Mouse (Mus musculus) erythroblast, embryonic 14.5 days (primary cell): ENCODE measurements around the gene Mrpl20.

Experiments
- GATA1 ChIP-seq: IDR thresholded peaks from 2 replicates; pipeline ENCODE4 v1.6.1; 2012; ENCODE audit warnings: low read length, inconsistent platforms, mixed read lengths
- TAL1 ChIP-seq: IDR thresholded peaks from 3 replicates; pipeline ENCODE4 v1.6.1; 2012; ENCODE audit warnings: low read length, inconsistent platforms, mixed read lengths

- TF ChIP-seq GATA1 (no peak), TAL1 (no peak)
These were observed 29.6 kb downstream of the Mrpl20 start for GRCm38 (mm10) chr4:155832321-155832720.
